Mouse (Mus musculus) limb, embryonic 11.5 days (tissue): ENCODE data around the gene Pepd. TPM values are rescaled to one million over a fixed set of nuclear protein-coding genes. Genes with fewer than 3 reads are reported as not detected.

ENCODE experiments used
- ATAC-seq: fragments of 200-750 bp; cut with Nextera tagmentation; 2 replicates; pipeline ENCODE4 v1.8.0; 2017; ENCODE audit warnings: low read depth; ENCODE audit not compliant: insufficient number of reproducible peaks, low FRiP score, low TSS enrichment
- DNase-seq: peaks from one replicate; pipeline ENCODE4 v3.0.0-alpha.2; 2015; ENCODE audit warnings: low spot score
- H3K27ac ChIP-seq: fragments of 300-500 bp; sonication (generic); replicated peaks from 2 replicates; pipeline ENCODE4 v1.5.1; 2014; ENCODE audit warnings: low read depth, mild to moderate bottlenecking, low read length
- H3K27me3 ChIP-seq: fragments of 300-500 bp; sonication (generic); 2 replicates; pipeline ENCODE4 v1.6.1; 2014; ENCODE audit warnings: mild to moderate bottlenecking, low read length, mixed read lengths; ENCODE audit not compliant: control insufficient read depth, insufficient read depth
- H3K36me3 ChIP-seq: fragments of 300-500 bp; sonication (generic); 2 replicates; pipeline ENCODE4 v1.6.1; 2014; ENCODE audit warnings: mild to moderate bottlenecking, low read length, moderate library complexity, mixed read lengths; ENCODE audit not compliant: control insufficient read depth, insufficient read depth
- H3K4me1 ChIP-seq: fragments of 300-500 bp; sonication (generic); 2 replicates; pipeline ENCODE4 v1.6.1; 2014; ENCODE audit warnings: low read length, mixed read lengths; ENCODE audit not compliant: control insufficient read depth, insufficient read depth
- H3K4me2 ChIP-seq: fragments of 300-500 bp; sonication (generic); 2 replicates; pipeline ENCODE4 v1.6.1; 2014; ENCODE audit warnings: low read depth, mild to moderate bottlenecking, moderate library complexity; ENCODE audit not compliant: severe bottlenecking
- H3K4me3 ChIP-seq: fragments of 300-500 bp; sonication (generic); 2 replicates; pipeline ENCODE4 v1.5.1; 2014; ENCODE audit warnings: low read depth, low read length
- H3K9ac ChIP-seq: fragments of 300-500 bp; sonication (generic); 2 replicates; pipeline ENCODE4 v1.6.1; 2014; ENCODE audit warnings: mild to moderate bottlenecking, low read length
- H3K9me3 ChIP-seq: fragments of 300-500 bp; sonication (generic); 2 replicates; pipeline ENCODE4 v1.6.1; 2016; ENCODE audit warnings: low read length; ENCODE audit not compliant: control insufficient read depth
- WGBS: fragments of 180-500 bp; shearing (Covaris S2); extraction: QIAGEN DNeasy Blood & Tissue Kit; methylation state at CpG from one replicate; pipeline ENCODE4 v1.1.7; 2014; 5-methylcytosine and 5-hydroxymethylcytosine counted together
- polyA plus RNA-seq: library from polyadenylated mRNA; unstranded; fragments of >200 nt; fragmentation: Nextera tagmentation; extraction: Ambion mirVana; gene quantifications from 2 replicates; pipeline ENCODE4 v1.2.1, GENCODE M21; 2014

Pepd gene
- polyA plus RNA-seq, 1 experiment from 2014 or later: 68.6 TPM

DNA sequence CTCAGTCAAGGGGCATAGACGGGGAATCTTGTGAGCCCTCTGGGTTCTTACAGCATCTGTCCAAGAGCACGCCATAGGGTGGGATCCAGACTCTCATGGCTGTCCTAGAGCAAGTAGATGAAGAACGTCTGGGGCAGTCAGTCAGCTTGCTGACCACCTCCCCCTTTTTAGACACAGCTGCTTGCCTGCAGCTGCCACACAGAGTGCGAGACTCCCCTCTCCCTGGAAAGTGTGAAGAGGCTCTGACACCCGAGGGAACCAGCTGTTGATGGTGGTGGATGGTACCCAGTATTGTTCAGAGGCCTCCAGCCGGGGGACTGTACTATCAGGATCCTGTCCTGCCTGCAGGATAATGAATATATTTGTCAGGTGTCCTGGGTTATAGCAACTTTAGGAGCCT lies 75.1 kb downstream of the Pepd start:
- H3K36me3 ChIP-seq: no peaks in the 10 kb centered on the region
- no peaks in the 10 kb centered on the region for H3K9me3 ChIP-seq
- DNase-seq (no peak), ATAC-seq (no peak)
- no peak overlapping the region for H3K4me3 ChIP-seq
- H3K27me3 ChIP-seq: no peaks in the 10 kb centered on the region
- H3K4me2 ChIP-seq: no peak overlapping the region
- 36% methylated on average over 6 of the region's 6 CpGs for WGBS
- no peak overlapping the region for H3K9ac ChIP-seq
- peaks cover 19% of the 10 kb centered on the region for H3K4me1 ChIP-seq
- H3K27ac ChIP-seq: 0 out of 2 replicates have a peak overlapping the region, but pooled peaks have one; percentile 1

DNA sequence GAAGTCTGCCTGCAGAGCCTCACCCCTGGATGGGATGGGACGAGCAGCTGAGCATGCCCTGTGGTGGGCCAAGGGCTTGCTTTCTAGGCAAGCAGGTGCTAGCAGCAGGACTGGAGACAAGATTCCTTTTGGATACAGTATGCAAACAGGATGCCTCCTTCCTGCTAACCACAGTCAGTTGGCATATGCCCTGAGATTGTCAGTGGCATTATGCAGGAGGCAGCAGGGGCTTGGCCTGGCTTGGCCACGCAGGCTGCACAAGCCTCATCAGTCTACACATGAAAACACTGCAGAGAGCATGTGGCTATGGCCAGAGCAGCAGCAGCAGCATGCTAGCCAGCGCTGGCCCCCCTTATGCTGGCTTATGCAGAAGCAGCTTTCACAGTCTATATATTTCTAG lies 76.3 kb downstream of the Pepd start:
- Histone ChIP-seq H3K27me3 (no peaks in the 10 kb centered on the region), H3K36me3 (no peaks in the 10 kb centered on the region), H3K4me3 (no peak overlapping the region), H3K27ac (no peak overlapping the region), H3K9ac (no peak overlapping the region), H3K4me2 (no peak overlapping the region), H3K4me1 (peaks cover 19% of the 10 kb centered on the region), H3K9me3 (no peaks in the 10 kb centered on the region)
- no peak for DNase-seq
- WGBS: 54% methylated on average over 3 of the region's 3 CpGs
- ATAC-seq: no peak

DNA sequence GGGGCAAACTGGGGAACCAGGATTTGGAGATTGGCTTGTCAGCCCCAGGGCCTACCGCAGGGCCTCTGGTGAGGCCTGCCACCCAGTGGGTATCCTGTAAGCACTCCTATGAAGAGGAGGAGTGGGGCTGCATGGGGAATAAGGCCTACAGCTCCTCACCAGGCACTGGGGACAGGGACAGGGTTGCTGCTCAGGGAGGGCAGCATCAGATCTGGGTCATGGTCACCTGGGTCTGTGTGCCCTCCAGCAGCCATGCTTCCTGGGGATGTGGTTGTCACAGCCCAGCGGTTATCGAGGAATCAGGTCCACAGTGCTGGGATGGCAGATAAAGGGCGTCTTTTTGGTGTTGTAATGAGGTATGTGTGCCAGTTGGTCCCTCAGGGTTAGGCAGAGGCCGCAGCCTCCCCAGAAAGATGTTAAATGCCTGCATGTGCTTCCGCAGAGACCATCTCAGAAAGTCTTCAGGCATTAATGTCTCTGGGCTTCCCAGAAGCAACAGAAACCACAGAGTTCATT lies 79.6 kb downstream of the Pepd start:
- no peak for ATAC-seq
- H3K4me1 ChIP-seq: peaks cover 8% of the 10 kb centered on the region
- WGBS: 66% methylated on average over 6 of the region's 6 CpGs

DNA sequence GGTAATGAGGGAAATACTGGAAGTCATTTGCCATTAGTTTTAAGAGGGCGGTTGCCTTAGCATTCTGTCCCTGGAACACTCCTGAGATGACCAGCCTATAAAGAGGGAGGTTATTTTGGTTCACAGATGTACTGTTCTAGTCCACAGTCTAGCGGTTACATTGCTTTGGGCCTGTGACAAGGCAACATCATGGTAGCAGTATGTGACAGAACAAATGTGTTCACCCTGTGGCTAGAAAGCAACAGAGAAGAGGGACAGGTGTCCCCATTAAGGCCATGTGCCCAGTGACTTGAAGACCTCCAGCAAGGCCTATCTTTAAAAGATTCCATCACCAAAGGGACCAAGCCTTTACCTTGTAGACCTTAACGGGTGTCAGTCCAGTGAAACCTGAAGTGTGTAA lies 80.6 kb downstream of the Pepd start:
- H3K4me1 ChIP-seq: peaks cover 4% of the 10 kb centered on the region
- no peak overlapping the region for H3K27ac ChIP-seq
- 85% methylated on average over 3 of the region's 3 CpGs for WGBS
- no peak overlapping the region for H3K9ac ChIP-seq
- ATAC-seq (no peak), DNase-seq (no peak)
- H3K27me3 ChIP-seq: no peaks in the 10 kb centered on the region
- no peaks in the 10 kb centered on the region for H3K9me3 ChIP-seq
- no peak overlapping the region for H3K4me3 ChIP-seq
- no peak overlapping the region for H3K4me2 ChIP-seq
- H3K36me3 ChIP-seq: no peaks in the 10 kb centered on the region

More for the DNA sequence above, 79.6 kb downstream of the Pepd start:
- no peaks in the 10 kb centered on the region for H3K9me3 ChIP-seq
- H3K27ac ChIP-seq: peak overlapping the region; percentile 52; the same call in 1 of the 2 replicates
- DNase-seq: no peak
- H3K4me3 ChIP-seq: no peak overlapping the region
- no peak overlapping the region for H3K4me2 ChIP-seq
- no peaks in the 10 kb centered on the region for H3K36me3 ChIP-seq
- no peak overlapping the region for H3K9ac ChIP-seq
- no peaks in the 10 kb centered on the region for H3K27me3 ChIP-seq

DNA sequence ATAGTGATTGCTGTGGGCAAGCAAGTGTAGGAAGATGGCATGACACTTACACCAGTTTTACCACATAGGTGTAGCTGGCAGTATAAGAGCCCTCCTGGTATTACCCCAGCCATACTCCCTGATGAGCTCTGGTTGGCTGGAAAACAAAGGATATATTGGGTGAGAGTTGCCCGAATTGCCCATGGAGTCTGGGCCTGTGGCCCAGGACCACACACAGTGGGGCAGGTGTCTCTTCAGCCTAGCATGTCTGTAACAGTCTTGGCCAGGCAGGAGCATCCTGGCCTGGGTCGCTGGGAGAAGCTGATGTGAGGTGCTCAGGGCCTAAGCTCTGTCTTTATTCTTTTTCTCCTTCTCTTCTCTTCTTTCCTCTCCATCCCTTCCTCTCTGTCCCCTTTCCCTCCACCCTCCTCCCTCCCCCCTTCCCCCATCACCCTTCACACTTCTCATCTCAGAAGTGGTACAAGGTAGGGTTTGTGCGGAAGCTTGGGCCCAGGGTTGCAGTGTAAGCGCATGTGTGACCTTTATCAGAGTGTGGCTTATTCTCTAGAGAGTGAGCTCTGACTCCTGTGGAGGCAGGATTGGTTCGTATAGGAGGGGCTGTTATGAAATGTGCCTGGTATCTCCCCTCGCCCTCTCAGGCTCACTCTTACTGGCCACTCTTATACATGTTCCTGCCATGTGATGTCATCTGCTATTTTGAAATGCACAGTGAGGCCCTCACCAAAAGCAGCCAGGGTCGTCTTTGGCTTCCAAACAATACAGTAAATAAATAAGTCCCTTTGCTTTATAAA lies 83.9 kb downstream of the Pepd start:
- Histone ChIP-seq H3K9ac (no peak overlapping the region), H3K4me3 (no peak overlapping the region), H3K27ac (no peak overlapping the region), H3K36me3 (no peaks in the 10 kb centered on the region), H3K4me1 (peaks cover 6% of the 10 kb centered on the region), H3K9me3 (no peaks in the 10 kb centered on the region), H3K27me3 (no peaks in the 10 kb centered on the region), H3K4me2 (no peak overlapping the region)
- no peak for ATAC-seq
- no peak for DNase-seq
- WGBS: 78% methylated on average over 7 of the region's 7 CpGs

- DNase-seq (peak; percentile 70), ATAC-seq (no peak)
- Histone ChIP-seq H3K9me3 (no peaks in the 10 kb centered on the region), H3K4me2 (no peak overlapping the region), H3K4me1 (0 out of 2 replicates have a peak, but pooled peaks cover 2% of the 10 kb centered on the region), H3K9ac (no peak overlapping the region), H3K27me3 (no peaks in the 10 kb centered on the region), H3K27ac (no peak overlapping the region), H3K36me3 (no peaks in the 10 kb centered on the region), H3K4me3 (no peak overlapping the region)
- 43% methylated on average over 6 of the region's 6 CpGs for WGBS
Measured at GRCm38 (mm10) chr7:35000839-35001238, 88.7 kb downstream of the Pepd start.

GRCm38 (mm10) chr7:35003171-35003737 lies 91.1 kb downstream of the Pepd start:
- Histone ChIP-seq H3K27me3 (no peaks in the 10 kb centered on the region), H3K9ac (no peak overlapping the region), H3K9me3 (no peaks in the 10 kb centered on the region; the same call in 1 of the 2 replicates), H3K4me3 (no peak overlapping the region), H3K4me2 (no peak overlapping the region), H3K4me1 (0 out of 2 replicates have a peak, but pooled peaks cover 2% of the 10 kb centered on the region), H3K27ac (no peak overlapping the region), H3K36me3 (no peaks in the 10 kb centered on the region)
- DNase-seq (no peak), ATAC-seq (no peak)
- 87% methylated on average over 7 of the region's 7 CpGs for WGBS

- Histone ChIP-seq H3K27ac (no peak overlapping the region), H3K27me3 (no peaks in the 10 kb centered on the region), H3K9me3 (no peaks in the 10 kb centered on the region; the same call in 1 of the 2 replicates), H3K9ac (no peak overlapping the region), H3K4me2 (no peak overlapping the region), H3K4me3 (no peak overlapping the region), H3K4me1 (no peaks in the 10 kb centered on the region), H3K36me3 (no peaks in the 10 kb centered on the region)
- no peak for ATAC-seq
- no peak for DNase-seq
- WGBS: 93% methylated on average over 7 of the region's 7 CpGs
Measured at GRCm38 (mm10) chr7:35006661-35007060, 94.5 kb downstream of the Pepd start.
